Comparison of ENCODE assay signal across 8 mouse cellular contexts in genomic region chr7:7187417-7188190, GRCm38 (mm10). TPM values are rescaled to one million over a fixed set of nuclear protein-coding genes. Genes with fewer than 3 reads are reported as not detected.
A peak's percentile ranks its signal among the peaks of the same experiment; 100 is the strongest.
DNase-seq lines count a peak whose midpoint lies in the region; ATAC-seq and TF ChIP-seq lines count a peak whose summit lies in the region.

No protein-coding gene starts in this region.

- peak; percentile 76; the same call in 1 of the 2 replicates for ATAC-seq in lung, embryonic 15.5 days (ENCODE audit: borderline replicate concordance, extremely low read depth, low FRiP score, low TSS enrichment)
- no peak; the same call in 1 of the 2 replicates for ATAC-seq in limb, embryonic 11.5 days (ENCODE audit: insufficient number of reproducible peaks, low FRiP score, low TSS enrichment, low read depth)
- peak; percentile 69 for ATAC-seq in neural tube, embryonic 14.5 days (ENCODE audit: low read depth)

- no peaks in the 10 kb centered on the region for H3K27me3 ChIP-seq in lung, embryonic 15.5 days
- H3K27me3 ChIP-seq in limb, embryonic 11.5 days (ENCODE audit: control insufficient read depth, insufficient read depth, low read length), result no peaks in the 10 kb centered on the region
- no peaks in the 10 kb centered on the region for H3K27me3 ChIP-seq in neural tube, embryonic 14.5 days (ENCODE audit: control insufficient read depth, insufficient read depth, low read length)

- peak overlapping the region; percentile 60 for H3K4me3 ChIP-seq in lung, embryonic 15.5 days
- peak overlapping the region; percentile 70; the same call in 1 of the 2 replicates for H3K4me3 ChIP-seq in embryonic fibroblast, embryonic 13.5 days (ENCODE audit: insufficient read depth, low read length)
- H3K4me3 ChIP-seq in limb, embryonic 11.5 days (ENCODE audit: low read depth, low read length), result peak overlapping the region; percentile 37
- peak overlapping the region; percentile 48 for H3K4me3 ChIP-seq in neural tube, embryonic 14.5 days (ENCODE audit: low read depth, low read length)

- H3K4me2 ChIP-seq in lung, embryonic 15.5 days, result peak overlapping the region; percentile 53
- peak overlapping the region; percentile 29; the same call in 1 of the 2 replicates for H3K4me2 ChIP-seq in limb, embryonic 11.5 days (ENCODE audit: low read depth, severe bottlenecking)
- peak overlapping the region; percentile 31; the same call in 1 of the 2 replicates for H3K4me2 ChIP-seq in neural tube, embryonic 14.5 days (ENCODE audit: low read depth, low read length)

- H3K9ac ChIP-seq in lung, embryonic 15.5 days, result 0 out of 2 replicates have a peak overlapping the region, but pooled peaks have one; percentile 10
- no peak overlapping the region for H3K9ac ChIP-seq in limb, embryonic 11.5 days (ENCODE audit: low read length)
- peak overlapping the region; percentile 8; the same call in 1 of the 2 replicates for H3K9ac ChIP-seq in neural tube, embryonic 14.5 days (replicated peaks; ENCODE audit: low read depth, low read length)

- no peak for TF ChIP-seq CTCF in embryonic fibroblast, embryonic 13.5 days (IDR thresholded peaks at IDR 0.05; ENCODE audit: borderline replicate concordance, insufficient read depth, low read length)

- H3K4me1 ChIP-seq in lung, embryonic 15.5 days, result peaks cover 5% of the 10 kb centered on the region; the same call in 1 of the 2 replicates
- H3K4me1 ChIP-seq in embryonic fibroblast, embryonic 13.5 days (ENCODE audit: control insufficient read depth, insufficient read depth, low read length), result no peaks in the 10 kb centered on the region
- no peaks in the 10 kb centered on the region for H3K4me1 ChIP-seq in limb, embryonic 11.5 days (ENCODE audit: control insufficient read depth, insufficient read depth, low read length)
- no peaks in the 10 kb centered on the region for H3K4me1 ChIP-seq in neural tube, embryonic 14.5 days (ENCODE audit: control insufficient read depth, insufficient read depth, low read length)

- H3K27ac ChIP-seq in lung, embryonic 15.5 days, result no peak overlapping the region
- no peak overlapping the region for H3K27ac ChIP-seq in embryonic fibroblast, embryonic 13.5 days (ENCODE audit: insufficient read depth, low read length)
- H3K27ac ChIP-seq in limb, embryonic 11.5 days (replicated peaks; ENCODE audit: low read depth, low read length), result no peak overlapping the region
- H3K27ac ChIP-seq in neural tube, embryonic 14.5 days (ENCODE audit: low read depth, low read length), result no peak overlapping the region

- no peak for DNase-seq in lung, postnatal 14 days
- DNase-seq in limb, embryonic 11.5 days (ENCODE audit: low spot score), result no peak
- DNase-seq in left cerebral cortex, adult 9 months (ENCODE audit: low spot score in 2 of 2), result no peak
- DNase-seq in spleen, adult 12 weeks (ENCODE audit: low spot score), result no peak
- no peak for DNase-seq in layer of hippocampus, postnatal 10 days (ENCODE audit: low spot score in 2 of 2)

- H3K9me3 ChIP-seq in lung, embryonic 15.5 days, result no peaks in the 10 kb centered on the region
- no peaks in the 10 kb centered on the region for H3K9me3 ChIP-seq in limb, embryonic 11.5 days (ENCODE audit: control insufficient read depth, low read length)
- H3K9me3 ChIP-seq in neural tube, embryonic 14.5 days (ENCODE audit: control insufficient read depth, low read length), result no peaks in the 10 kb centered on the region

- H3K36me3 ChIP-seq in lung, embryonic 15.5 days, result peaks cover 5% of the 10 kb centered on the region; the same call in 1 of the 2 replicates
- H3K36me3 ChIP-seq in limb, embryonic 11.5 days (ENCODE audit: control insufficient read depth, insufficient read depth, low read length), result no peaks in the 10 kb centered on the region; the same call in 1 of the 2 replicates
- H3K36me3 ChIP-seq in neural tube, embryonic 14.5 days (ENCODE audit: control insufficient read depth, insufficient read depth, low read length), result peaks cover 4% of the 10 kb centered on the region; the same call in 1 of the 2 replicates

- WGBS in lung, embryonic 15.5 days, result 13% methylated on average over 13 of the region's 13 CpGs
- WGBS in limb, embryonic 11.5 days, result 40% methylated on average over 13 of the region's 13 CpGs
- WGBS in neural tube, embryonic 14.5 days, result 39% methylated on average over 13 of the region's 13 CpGs

- no peak for TF ChIP-seq POLR2A in embryonic fibroblast, embryonic 13.5 days (IDR thresholded peaks at IDR 0.05; ENCODE audit: low read depth, low read length)

RNA-seq across cellular contexts. Expression of gene Zfp418, which starts 16.5 kb away (rescaled TPM):
- polyA plus RNA-seq in lung, embryonic 15.5 days (2015; fragmentation: Nextera tagmentation; extraction: Ambion mirVana), result 2.4 and 3.1 TPM in 2 replicates
- polyA plus RNA-seq in embryonic fibroblast, embryonic 13.5 days (2011; ENCODE audit: insufficient read length, low read depth, missing spikeins), result 2.0 and 2.6 TPM in 2 replicates
- polyA plus RNA-seq in limb, embryonic 11.5 days (2014; fragmentation: Nextera tagmentation; extraction: Ambion mirVana), result 4.1 and 4.8 TPM in 2 replicates
- 3.6 and 3.9 TPM in 2 replicates for polyA plus RNA-seq in neural tube, embryonic 14.5 days (2014; fragmentation: Nextera tagmentation; extraction: Ambion mirVana)
- 1 to 10 TPM; 6.0 to 6.5 TPM for total RNA-seq in layer of hippocampus, postnatal 10 days (2021)

RNA-seq across cellular contexts. Expression of gene Zfp772, which starts 22.2 kb away (rescaled TPM):
- polyA plus RNA-seq in lung, embryonic 15.5 days (2015; fragmentation: Nextera tagmentation; extraction: Ambion mirVana), result 7.6 and 8.6 TPM in 2 replicates
- 3.6 and 4.0 TPM in 2 replicates for polyA plus RNA-seq in embryonic fibroblast, embryonic 13.5 days (2011; ENCODE audit: insufficient read length, low read depth, missing spikeins)
- 11.8 and 12.8 TPM in 2 replicates for polyA plus RNA-seq in limb, embryonic 11.5 days (2014; fragmentation: Nextera tagmentation; extraction: Ambion mirVana)
- 10.1 and 11.1 TPM in 2 replicates for polyA plus RNA-seq in neural tube, embryonic 14.5 days (2014; fragmentation: Nextera tagmentation; extraction: Ambion mirVana)
- 1 to 10 TPM; 8.6 to 8.8 TPM for total RNA-seq in layer of hippocampus, postnatal 10 days (2021)

RNA-seq across cellular contexts. Expression of gene Zfp773, which starts 51.0 kb away (rescaled TPM):
- polyA plus RNA-seq in lung, embryonic 15.5 days (2015; fragmentation: Nextera tagmentation; extraction: Ambion mirVana), result 2.1 and 2.2 TPM in 2 replicates
- 0.13 and 0.26 TPM in 2 replicates for polyA plus RNA-seq in embryonic fibroblast, embryonic 13.5 days (2011; ENCODE audit: insufficient read length, low read depth, missing spikeins)
- 2.6 and 3.5 TPM in 2 replicates for polyA plus RNA-seq in limb, embryonic 11.5 days (2014; fragmentation: Nextera tagmentation; extraction: Ambion mirVana)
- 13.8 and 15.4 TPM in 2 replicates for polyA plus RNA-seq in neural tube, embryonic 14.5 days (2014; fragmentation: Nextera tagmentation; extraction: Ambion mirVana)
- total RNA-seq in layer of hippocampus, postnatal 10 days (2021), result 1 to 10 TPM; 2.2 to 2.7 TPM

RNA-seq across cellular contexts. Expression of gene Vmn2r29, which starts 59.5 kb away (rescaled TPM):
- 0.70 TPM in 1 of 2 replicates, not detected in the other for polyA plus RNA-seq in lung, embryonic 15.5 days (2015; fragmentation: Nextera tagmentation; extraction: Ambion mirVana)
- 0.35 and 0.83 TPM in 2 replicates for polyA plus RNA-seq in embryonic fibroblast, embryonic 13.5 days (2011; ENCODE audit: insufficient read length, low read depth, missing spikeins)
- 0.20 and 0.35 TPM in 2 replicates for polyA plus RNA-seq in limb, embryonic 11.5 days (2014; fragmentation: Nextera tagmentation; extraction: Ambion mirVana)
- polyA plus RNA-seq in neural tube, embryonic 14.5 days (2014; fragmentation: Nextera tagmentation; extraction: Ambion mirVana), result 1.0 and 2.5 TPM in 2 replicates
- 1 to 10 TPM; 1.6 to 2.6 TPM for total RNA-seq in layer of hippocampus, postnatal 10 days (2021)
